Mouse (Mus musculus) limb, embryonic 12.5 days (tissue): ENCODE results near the gene Kif14. TPM values are rescaled to one million over a fixed set of nuclear protein-coding genes. Genes with fewer than 3 reads are reported as not detected.
"Not testable (repeated sequence)": the region's sequence is repeated elsewhere in the genome, so short reads cannot be mapped to it uniquely, and the experiment has no call there.

Experiments used
- ATAC-seq: fragments of 200-750 bp; cut with Nextera tagmentation; 2 replicates; pipeline ENCODE4 v1.8.0; 2017; ENCODE audit warnings: low read depth, moderate TSS enrichment; ENCODE audit not compliant: insufficient number of reproducible peaks, insufficient read depth, low FRiP score, low TSS enrichment
- H3K27ac ChIP-seq: fragments of 300-500 bp; sonication (generic); 2 replicates; pipeline ENCODE4 v1.5.1; 2016; ENCODE audit warnings: mild to moderate bottlenecking, moderate library complexity
- H3K27me3 ChIP-seq: fragments of 300-500 bp; sonication (generic); 2 replicates; pipeline ENCODE4 v1.6.1; 2016; ENCODE audit warnings: mild to moderate bottlenecking, moderate library complexity
- H3K36me3 ChIP-seq: fragments of 300-500 bp; sonication (generic); 2 replicates; pipeline ENCODE4 v1.6.1; 2016; ENCODE audit warnings: mild to moderate bottlenecking, moderate library complexity
- H3K4me1 ChIP-seq: fragments of 300-500 bp; sonication (generic); replicated peaks from 2 replicates; pipeline ENCODE4 v1.6.1; 2016
- H3K4me2 ChIP-seq: fragments of 300-500 bp; sonication (generic); 2 replicates; pipeline ENCODE4 v1.6.1; 2016; ENCODE audit warnings: mild to moderate bottlenecking, moderate library complexity
- H3K4me3 ChIP-seq: fragments of 300-500 bp; sonication (generic); replicated peaks from 2 replicates; pipeline ENCODE4 v1.5.1; 2016; ENCODE audit warnings: mild to moderate bottlenecking
- H3K9ac ChIP-seq: fragments of 300-500 bp; sonication (generic); replicated peaks from 2 replicates; pipeline ENCODE4 v1.6.1; 2016; ENCODE audit warnings: mild to moderate bottlenecking, moderate library complexity
- H3K9me3 ChIP-seq: fragments of 300-500 bp; sonication (generic); 2 replicates; pipeline ENCODE4 v1.6.1; 2016; ENCODE audit warnings: mild to moderate bottlenecking, moderate library complexity
- WGBS: fragments of 180-500 bp; shearing (Covaris S2); methylation state at CpG from one replicate; pipeline ENCODE4 v1.1.7; 2016; 5-methylcytosine and 5-hydroxymethylcytosine counted together
- polyA plus RNA-seq: library from polyadenylated mRNA; unstranded; fragments of >200 nt; fragmentation: Nextera tagmentation; extraction: Ambion mirVana; gene quantifications from 2 replicates; pipeline ENCODE4 v1.2.1, GENCODE M21; 2016

Kif14 gene
- polyA plus RNA-seq, 1 experiment from 2014 or later: 8.8 TPM

- H3K4me3 ChIP-seq, H3K4me2 ChIP-seq, ATAC-seq, H3K9ac ChIP-seq, H3K36me3 ChIP-seq, H3K9me3 ChIP-seq, H3K27me3 ChIP-seq: not testable (repeated sequence)
- WGBS: 80% methylated on average over 2 of the region's 2 CpGs
- peaks cover 35% of the 10 kb centered on the region for H3K4me1 ChIP-seq
- H3K27ac ChIP-seq: peak overlapping the region; percentile 73
Measured at GRCm38 (mm10) chr1:136556643-136557042, 90.5 kb downstream of the Kif14 start.

- ATAC-seq: no peak
- H3K9ac ChIP-seq: no peak overlapping the region
- H3K9me3 ChIP-seq: no peaks in the 10 kb centered on the region
- H3K4me1 ChIP-seq: peaks cover 43% of the 10 kb centered on the region
- no peaks in the 10 kb centered on the region for H3K27me3 ChIP-seq
- no peak overlapping the region for H3K4me2 ChIP-seq
- no peak overlapping the region for H3K27ac ChIP-seq
- no peak overlapping the region for H3K4me3 ChIP-seq
- no peaks in the 10 kb centered on the region for H3K36me3 ChIP-seq
- 93% methylated on average over 12 of the region's 12 CpGs for WGBS
Measured at GRCm38 (mm10) chr1:136557436-136557835, 91.3 kb downstream of the Kif14 start.

- Histone ChIP-seq H3K27me3 (no peaks in the 10 kb centered on the region), H3K4me2 (no peak overlapping the region), H3K36me3 (no peaks in the 10 kb centered on the region), H3K9ac (no peak overlapping the region), H3K9me3 (no peaks in the 10 kb centered on the region), H3K4me3 (no peak overlapping the region), H3K27ac (no peak overlapping the region), H3K4me1 (peaks cover 44% of the 10 kb centered on the region)
- WGBS: 78% methylated on average over 5 of the region's 5 CpGs
- no peak for ATAC-seq
Measured at GRCm38 (mm10) chr1:136558762-136559161, 92.6 kb downstream of the Kif14 start.

- H3K27ac ChIP-seq: no peak overlapping the region
- no peaks in the 10 kb centered on the region for H3K36me3 ChIP-seq
- peaks cover 39% of the 10 kb centered on the region for H3K4me1 ChIP-seq
- 43% methylated on average over 5 of the region's 5 CpGs for WGBS
- ATAC-seq: no peak
- H3K4me3 ChIP-seq: no peak overlapping the region
- no peak overlapping the region for H3K4me2 ChIP-seq
- H3K9ac ChIP-seq: no peak overlapping the region
- no peaks in the 10 kb centered on the region for H3K27me3 ChIP-seq
- no peaks in the 10 kb centered on the region for H3K9me3 ChIP-seq
Measured at GRCm38 (mm10) chr1:136559284-136559683, 93.1 kb downstream of the Kif14 start.

- Histone ChIP-seq H3K9ac (no peak overlapping the region), H3K27ac (no peak overlapping the region), H3K9me3 (no peaks in the 10 kb centered on the region), H3K27me3 (no peaks in the 10 kb centered on the region), H3K4me2 (no peak overlapping the region), H3K4me1 (peaks cover 39% of the 10 kb centered on the region), H3K36me3 (no peaks in the 10 kb centered on the region), H3K4me3 (no peak overlapping the region)
- ATAC-seq: no peak
- WGBS: 85% methylated on average over 9 of the region's 9 CpGs
Measured at GRCm38 (mm10) chr1:136559774-136560173, 93.6 kb downstream of the Kif14 start.

- Histone ChIP-seq H3K27me3 (no peaks in the 10 kb centered on the region), H3K36me3 (no peaks in the 10 kb centered on the region), H3K4me2 (no peak overlapping the region), H3K27ac (no peak overlapping the region), H3K9me3 (no peaks in the 10 kb centered on the region), H3K4me3 (no peak overlapping the region), H3K4me1 (peaks cover 28% of the 10 kb centered on the region), H3K9ac (no peak overlapping the region)
- no peak for ATAC-seq
- WGBS: 61% methylated on average over 10 of the region's 10 CpGs
Measured at GRCm38 (mm10) chr1:136561823-136562222, 95.7 kb downstream of the Kif14 start.

- Histone ChIP-seq H3K9ac (no peak overlapping the region), H3K4me3 (no peak overlapping the region), H3K9me3 (no peaks in the 10 kb centered on the region), H3K4me2 (0 out of 2 replicates have a peak overlapping the region, but pooled peaks have one; percentile 8), H3K27ac (no peak overlapping the region), H3K36me3 (no peaks in the 10 kb centered on the region), H3K27me3 (no peaks in the 10 kb centered on the region), H3K4me1 (peaks cover 28% of the 10 kb centered on the region)
- WGBS: 18% methylated on average over 11 of the region's 11 CpGs
- no peak for ATAC-seq
Measured at GRCm38 (mm10) chr1:136563149-136563548, 97.0 kb downstream of the Kif14 start.

GRCm38 (mm10) chr1:136564963-136565362 lies 98.8 kb downstream of the Kif14 start:
- Histone ChIP-seq H3K4me2 (no peak overlapping the region), H3K27me3 (peaks cover 2% of the 10 kb centered on the region; the same call in 1 of the 2 replicates), H3K4me3 (no peak overlapping the region), H3K36me3 (no peaks in the 10 kb centered on the region), H3K9me3 (no peaks in the 10 kb centered on the region), H3K9ac (no peak overlapping the region), H3K4me1 (peaks cover 26% of the 10 kb centered on the region), H3K27ac (no peak overlapping the region)
- ATAC-seq: no peak
- WGBS: 70% methylated on average over 4 of the region's 4 CpGs

- 92% methylated on average over 5 of the region's 5 CpGs for WGBS
Measured at GRCm38 (mm10) chr1:136566386-136566785, 100.2 kb downstream of the Kif14 start.

GRCm38 (mm10) chr1:136567641-136568040 lies 101.5 kb downstream of the Kif14 start:
- Histone ChIP-seq H3K9me3 (no peaks in the 10 kb centered on the region), H3K9ac (no peak overlapping the region), H3K4me3 (no peak overlapping the region), H3K27ac (no peak overlapping the region), H3K4me1 (peaks cover 21% of the 10 kb centered on the region; the same call in 1 of the 2 replicates), H3K36me3 (no peaks in the 10 kb centered on the region), H3K4me2 (no peak overlapping the region), H3K27me3 (peaks cover 2% of the 10 kb centered on the region; the same call in 1 of the 2 replicates)
- ATAC-seq: no peak
- WGBS: 83% methylated on average over 4 of the region's 4 CpGs

More at GRCm38 (mm10) chr1:136566386-136566785, 100.2 kb downstream of the Kif14 start:
- H3K27ac ChIP-seq: no peak overlapping the region
- no peaks in the 10 kb centered on the region for H3K9me3 ChIP-seq
- no peak overlapping the region for H3K9ac ChIP-seq
- ATAC-seq: no peak
- peaks cover 33% of the 10 kb centered on the region for H3K4me1 ChIP-seq
- no peaks in the 10 kb centered on the region for H3K36me3 ChIP-seq
- peaks cover 2% of the 10 kb centered on the region; the same call in 1 of the 2 replicates for H3K27me3 ChIP-seq
- no peak overlapping the region for H3K4me2 ChIP-seq
- no peak overlapping the region for H3K4me3 ChIP-seq

GRCm38 (mm10) chr1:136568738-136569194 lies 102.6 kb downstream of the Kif14 start:
- Histone ChIP-seq H3K9me3 (no peaks in the 10 kb centered on the region), H3K4me1 (peaks cover 12% of the 10 kb centered on the region; the same call in 1 of the 2 replicates)
- no peak for ATAC-seq

GRCm38 (mm10) chr1:136569206-136569605 lies 103.1 kb downstream of the Kif14 start:
- Histone ChIP-seq H3K4me2 (no peak overlapping the region), H3K36me3 (no peaks in the 10 kb centered on the region), H3K27me3 (peaks cover 2% of the 10 kb centered on the region; the same call in 1 of the 2 replicates), H3K9ac (no peak overlapping the region), H3K27ac (no peak overlapping the region), H3K4me1 (peaks cover 12% of the 10 kb centered on the region; the same call in 1 of the 2 replicates), H3K9me3 (no peaks in the 10 kb centered on the region), H3K4me3 (no peak overlapping the region)
- WGBS: 78% methylated on average over 8 of the region's 8 CpGs
- no peak for ATAC-seq

More at GRCm38 (mm10) chr1:136568738-136569194, 102.6 kb downstream of the Kif14 start:
- H3K9ac ChIP-seq: no peak overlapping the region
- no peaks in the 10 kb centered on the region for H3K36me3 ChIP-seq
- no peak overlapping the region for H3K27ac ChIP-seq
- no peak overlapping the region for H3K4me3 ChIP-seq
- WGBS: 92% methylated on average over 11 of the region's 11 CpGs
- H3K27me3 ChIP-seq: peaks cover 2% of the 10 kb centered on the region; the same call in 1 of the 2 replicates
- H3K4me2 ChIP-seq: no peak overlapping the region
